Mouse (Mus musculus): ENCODE results near the gene Gm10715.
"Not testable (repeated sequence)": the region's sequence is repeated elsewhere in the genome, so short reads cannot be mapped to it uniquely, and the experiment has no call there.

Gene Gm10715

GRCm38 (mm10) chr9:3023985-3024648 is 12.6 kb upstream of the Gm10715 start:
- not testable (repeated sequence) for ATAC-seq (ENCODE audit: insufficient number of reproducible peaks, low FRiP score, low TSS enrichment)

DNA sequence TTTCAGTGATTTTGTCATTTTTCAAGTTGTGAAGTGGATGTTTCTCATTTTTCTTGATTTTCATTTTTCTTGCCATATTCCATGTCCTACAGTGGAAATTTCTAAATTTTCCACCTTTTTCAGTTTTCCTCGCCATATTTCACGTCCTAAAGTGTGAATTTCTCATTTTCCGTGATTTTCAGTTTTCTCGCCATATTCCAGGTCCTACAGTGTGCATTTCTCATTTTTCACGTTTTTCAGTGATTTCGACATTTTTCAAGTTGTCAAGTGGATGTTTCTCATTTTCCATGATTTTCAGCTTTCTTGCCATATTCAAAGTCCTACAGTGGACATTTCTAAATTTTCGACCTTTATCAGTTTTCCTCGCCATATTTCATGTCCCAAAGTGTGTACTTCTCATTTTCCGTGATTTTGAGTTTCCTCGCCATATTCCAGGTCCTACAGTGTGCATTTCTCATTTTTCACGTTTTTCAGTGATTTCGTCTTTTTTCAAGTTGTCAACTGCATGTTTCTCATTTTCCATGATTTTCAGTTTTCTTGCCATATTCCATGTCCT is 11.7 kb upstream of the Gm10715 start, which contains the start of gene Gm10717:
Gene Gm10717, plus strand, starts transcription at position 506 of the 556 bp plus-strand sequence.
- ATAC-seq (ENCODE audit: insufficient number of reproducible peaks, low FRiP score, low TSS enrichment), result not testable (repeated sequence)

- not testable (repeated sequence) for ATAC-seq (ENCODE audit: insufficient number of reproducible peaks, low FRiP score, low TSS enrichment)
Observed at GRCm38 (mm10) chr9:3025653-3026052, 11.0 kb upstream of the Gm10715 start.

- not testable (repeated sequence) for ATAC-seq (ENCODE audit: insufficient number of reproducible peaks, low FRiP score, low TSS enrichment)
Observed at GRCm38 (mm10) chr9:3026136-3026535, 10.5 kb upstream of the Gm10715 start.

- ATAC-seq (ENCODE audit: insufficient number of reproducible peaks, low FRiP score, low TSS enrichment), result not testable (repeated sequence)
Observed at GRCm38 (mm10) chr9:3026741-3027140, 9.9 kb upstream of the Gm10715 start.

DNA sequence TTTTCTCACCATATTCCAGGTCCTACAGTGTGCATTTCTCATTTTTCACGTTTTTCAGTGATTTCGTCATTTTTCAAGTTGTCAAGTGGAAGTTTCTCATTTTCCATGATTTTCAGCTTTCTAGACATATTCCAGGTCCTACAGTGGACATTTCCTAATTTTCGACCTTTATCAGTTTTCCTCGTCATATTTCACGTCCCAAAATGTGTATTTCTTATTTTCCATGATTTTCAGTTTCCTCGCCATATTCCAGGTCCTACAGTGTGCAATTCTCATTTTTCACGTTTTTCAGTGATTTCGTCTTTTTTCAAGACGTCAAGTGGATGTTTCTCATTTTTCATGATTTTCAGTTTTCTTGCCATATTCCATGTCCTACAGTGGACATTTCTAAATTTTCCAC is 9.5 kb upstream of the Gm10715 start:
- ATAC-seq (ENCODE audit: insufficient number of reproducible peaks, low FRiP score, low TSS enrichment), result not testable (repeated sequence)

- ATAC-seq (ENCODE audit: insufficient number of reproducible peaks, low FRiP score, low TSS enrichment), result not testable (repeated sequence)
Observed at GRCm38 (mm10) chr9:3029276-3030000, 7.2 kb upstream of the Gm10715 start.

GRCm38 (mm10) chr9:3030677-3031318 is 5.9 kb upstream of the Gm10715 start:
- ATAC-seq (ENCODE audit: insufficient number of reproducible peaks, low FRiP score, low TSS enrichment), result not testable (repeated sequence)

GRCm38 (mm10) chr9:3034299-3034698 is 2.4 kb upstream of the Gm10715 start, which contains the start of gene Gm17535:
Gene Gm17535, plus strand, starts transcription at chr9:3034599.
- ATAC-seq (ENCODE audit: insufficient number of reproducible peaks, low FRiP score, low TSS enrichment), result not testable (repeated sequence)

DNA sequence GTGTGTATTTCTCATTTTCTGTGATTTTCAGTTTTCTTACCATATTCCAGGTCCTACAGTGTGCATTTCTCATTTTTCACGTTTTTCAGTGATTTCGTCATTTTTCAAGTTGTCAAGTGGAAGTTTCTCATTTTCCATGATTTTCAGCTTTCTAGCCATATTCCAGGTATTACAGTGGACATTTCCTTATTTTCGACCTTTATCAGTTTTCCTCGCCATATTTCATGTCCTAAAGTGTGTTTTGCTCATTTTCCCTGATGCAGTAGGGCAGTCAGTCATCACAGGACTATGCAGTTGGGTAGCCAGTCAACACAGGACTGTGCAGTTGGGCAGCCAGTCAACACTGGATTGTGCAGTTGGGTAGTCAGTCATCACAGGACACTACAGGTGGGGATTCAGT is 1.5 kb downstream of the Gm10715 start:
- not testable (repeated sequence) for ATAC-seq (ENCODE audit: insufficient number of reproducible peaks, low FRiP score, low TSS enrichment)
